Mouse (Mus musculus): ENCODE data around the gene Por.

The Por gene

DNA sequence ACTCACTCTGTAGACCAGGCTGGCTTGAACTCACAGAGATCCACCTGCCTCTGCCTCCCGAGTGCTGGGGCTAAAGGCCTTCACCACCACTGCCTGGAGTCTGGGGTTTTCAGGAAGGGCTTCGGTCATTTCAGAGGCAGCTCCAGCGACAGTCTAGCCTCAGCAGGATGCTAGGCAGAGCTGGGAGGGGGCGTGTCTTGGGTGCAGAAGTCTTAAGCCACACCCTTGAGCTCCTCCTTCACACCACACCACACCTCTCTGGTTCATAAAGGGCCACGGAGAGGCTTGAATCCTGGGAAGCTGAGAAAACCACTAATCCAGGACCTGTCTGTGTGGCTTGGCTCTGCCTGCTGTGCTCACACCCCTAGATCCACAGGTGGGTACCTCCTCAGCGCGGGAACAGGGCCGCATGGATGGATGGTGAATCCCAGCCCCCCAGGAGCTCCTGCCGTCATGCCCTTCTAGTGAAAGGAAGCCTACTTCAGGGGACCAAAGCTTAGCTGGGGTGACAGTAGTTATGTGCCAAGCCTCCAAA, at the start of gene Por:
Gene Por, plus strand, starts transcription at position 293 of the 535 bp plus-strand sequence.
- DNase-seq = peak; percentile 53 to 54

GRCm38 (mm10) chr5:135620526-135620925, 49.3 kb upstream of the Por start:
- no peak for DNase-seq

DNA sequence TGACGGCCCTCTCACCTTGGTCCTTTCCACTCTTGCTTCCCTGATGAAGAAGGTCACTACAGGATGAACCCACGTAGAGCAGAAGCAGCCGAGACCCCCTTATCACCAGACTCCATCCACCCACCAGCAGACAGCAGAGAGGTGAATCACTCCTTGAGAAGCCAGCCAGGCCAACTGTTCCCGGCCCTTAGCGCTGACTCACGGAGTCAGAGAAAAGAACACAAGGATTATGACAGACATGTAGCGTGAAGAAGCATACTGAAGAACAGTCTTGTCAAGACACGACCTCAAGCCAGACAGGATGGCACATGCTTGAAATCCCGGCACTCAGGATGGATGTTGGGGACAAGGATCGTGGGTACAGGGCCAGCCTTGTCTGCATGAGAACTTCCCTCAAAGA, 48.1 kb upstream of the Por start:
- DNase-seq = no peak

- DNase-seq = no peak
Measured at GRCm38 (mm10) chr5:135623006-135623563, 46.7 kb upstream of the Por start.

DNA sequence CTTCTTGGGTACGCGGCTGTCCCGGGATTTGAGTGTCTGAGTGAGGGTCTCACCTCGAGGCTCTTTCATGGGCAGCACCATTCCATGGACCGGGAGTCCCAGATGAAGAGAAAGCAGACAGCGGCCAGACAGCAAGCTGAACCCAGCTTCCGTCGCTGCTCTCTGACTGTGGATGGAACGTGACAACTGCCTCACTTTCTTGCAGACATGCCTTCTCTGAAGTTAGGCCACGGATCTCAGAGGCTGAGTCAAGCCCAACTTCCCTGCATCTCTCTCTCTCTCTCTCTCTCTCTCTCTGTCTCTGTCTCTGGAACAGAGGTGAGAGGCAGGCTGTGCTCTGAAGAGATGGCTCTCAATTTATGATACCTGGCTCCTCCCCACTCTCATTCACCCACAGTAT, 40.9 kb upstream of the Por start:
- DNase-seq = no peak

- no peak for DNase-seq
Measured at GRCm38 (mm10) chr5:135629401-135629800, 40.4 kb upstream of the Por start.

DNA sequence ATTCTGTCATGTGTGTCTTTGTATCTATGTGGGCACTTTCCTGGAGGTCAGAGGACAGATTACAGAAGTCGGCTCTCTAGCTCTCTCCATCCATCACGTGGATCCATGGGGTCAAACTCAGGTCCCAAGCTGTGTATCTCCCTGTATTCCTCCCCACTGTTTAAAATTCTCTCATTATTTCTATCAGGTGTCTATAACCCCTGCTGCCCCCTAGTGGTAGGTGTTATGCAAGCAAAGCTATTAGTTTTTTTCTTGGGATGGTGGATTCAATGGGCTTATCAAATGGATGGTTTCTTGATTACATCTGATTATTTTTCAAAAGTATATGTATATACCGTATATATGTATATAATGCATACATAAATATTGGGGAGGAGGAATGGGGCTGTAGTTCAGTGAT, 39.2 kb upstream of the Por start:
- DNase-seq = peak in 1 of 2 experiments; percentile 67

DNA sequence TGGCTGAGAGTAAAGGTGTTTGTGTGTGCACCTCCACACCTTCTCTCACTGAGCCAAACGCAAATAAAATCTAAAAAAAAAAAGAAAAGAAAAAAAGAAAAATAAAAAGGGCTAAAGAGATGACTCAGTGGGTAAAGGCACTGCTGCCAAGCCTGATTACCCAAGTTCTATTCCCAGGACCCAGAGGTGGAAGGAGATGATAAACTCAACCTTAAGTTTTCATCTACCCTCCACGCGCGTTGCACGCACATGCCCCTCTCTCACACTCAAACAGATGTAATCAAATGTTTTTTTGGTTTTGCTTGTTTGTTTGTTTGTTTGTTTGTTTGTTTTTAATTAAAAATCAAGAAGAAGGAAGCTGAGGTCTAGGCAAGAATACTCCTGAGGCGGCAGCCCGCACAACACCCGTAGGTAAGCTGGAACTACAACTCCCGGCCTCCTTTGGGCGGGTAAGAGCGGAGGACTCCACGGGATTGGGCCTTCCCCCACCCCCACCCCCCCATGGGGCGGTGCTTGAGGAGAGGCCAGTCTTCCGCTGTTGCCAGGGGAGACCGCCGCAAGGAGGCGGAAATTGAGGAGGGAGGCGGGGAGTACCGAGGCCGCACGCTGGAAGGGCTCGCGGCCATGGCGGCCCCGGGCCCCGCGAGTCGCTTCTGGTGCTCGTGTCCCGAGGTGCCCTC, 37.6 kb upstream of the Por start, which contains the start of gene Rhbdd2:
Gene Rhbdd2, plus strand, starts transcription at position 502 of the 680 bp plus-strand sequence.
- peak; percentile 98 for DNase-seq

GRCm38 (mm10) chr5:135632797-135633144, 37.1 kb upstream of the Por start:
- no peak for DNase-seq

- DNase-seq = no peak
Measured at GRCm38 (mm10) chr5:135639760-135640458, 29.9 kb upstream of the Por start.

- no peak for DNase-seq
Measured at GRCm38 (mm10) chr5:135640459-135640789, 29.4 kb upstream of the Por start.

DNA sequence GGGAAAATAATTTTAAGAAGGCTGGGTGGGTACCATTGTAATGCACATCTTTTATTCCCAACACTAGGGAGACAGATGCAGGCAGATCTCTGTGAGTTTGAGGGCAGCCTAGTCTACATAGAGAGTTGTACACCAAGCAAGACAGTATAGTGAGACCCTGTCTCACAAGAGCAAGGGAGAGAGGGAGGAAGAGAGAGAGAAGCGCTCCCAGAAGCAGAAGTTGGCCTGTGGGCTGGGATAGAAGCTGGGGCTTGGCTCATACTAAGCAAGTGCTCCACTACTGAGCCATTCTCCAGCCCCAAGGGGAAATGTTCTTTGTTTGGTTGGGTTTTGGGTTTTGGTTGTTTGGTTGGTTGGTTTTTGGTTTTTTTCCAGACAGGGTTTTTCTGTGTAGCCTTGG, 28.8 kb upstream of the Por start:
- DNase-seq = no peak

DNA sequence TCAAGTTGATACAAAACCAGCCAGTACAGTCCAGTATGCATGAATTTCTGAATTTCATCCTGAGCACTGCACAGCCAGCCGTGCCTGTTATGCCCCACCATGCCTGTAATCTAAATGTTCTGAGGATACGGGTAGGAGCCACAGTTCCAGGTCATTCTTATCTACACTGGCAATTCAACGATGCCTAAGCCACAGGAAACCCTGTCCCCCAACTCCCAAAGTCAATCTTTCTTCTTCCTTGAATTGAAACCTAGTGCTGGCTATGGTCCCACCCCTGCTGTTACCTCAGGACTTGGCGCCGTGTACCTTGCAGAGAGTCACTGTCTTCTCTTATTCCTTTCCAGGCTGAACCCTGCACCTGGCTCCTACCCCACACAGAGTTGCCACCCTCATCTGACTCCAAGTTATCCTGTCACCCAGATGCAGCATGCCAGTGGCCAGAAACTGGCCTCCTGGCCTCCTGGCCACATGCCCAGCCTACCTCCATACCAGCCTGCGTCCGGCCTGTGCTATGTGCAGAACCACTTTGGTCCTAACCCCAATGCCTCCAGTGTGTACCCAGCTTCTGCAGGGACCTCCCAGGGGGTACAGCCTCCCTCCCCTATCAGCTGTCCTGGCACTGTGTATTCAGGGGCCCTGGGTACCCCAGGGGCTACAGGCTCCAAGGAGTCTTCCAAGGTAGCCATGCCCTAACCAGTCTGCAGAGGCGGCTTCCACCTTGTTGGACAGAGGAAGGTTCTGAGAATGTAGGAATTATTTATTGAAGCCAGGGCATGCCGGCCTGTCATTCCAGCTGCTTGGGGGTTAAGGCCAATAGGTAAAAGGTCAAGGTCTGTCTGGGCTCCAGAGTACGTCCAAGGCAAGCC, 26.9 kb upstream of the Por start:
- no peak for DNase-seq

GRCm38 (mm10) chr5:135643552-135643842, 26.3 kb upstream of the Por start:
- no peak for DNase-seq

DNA sequence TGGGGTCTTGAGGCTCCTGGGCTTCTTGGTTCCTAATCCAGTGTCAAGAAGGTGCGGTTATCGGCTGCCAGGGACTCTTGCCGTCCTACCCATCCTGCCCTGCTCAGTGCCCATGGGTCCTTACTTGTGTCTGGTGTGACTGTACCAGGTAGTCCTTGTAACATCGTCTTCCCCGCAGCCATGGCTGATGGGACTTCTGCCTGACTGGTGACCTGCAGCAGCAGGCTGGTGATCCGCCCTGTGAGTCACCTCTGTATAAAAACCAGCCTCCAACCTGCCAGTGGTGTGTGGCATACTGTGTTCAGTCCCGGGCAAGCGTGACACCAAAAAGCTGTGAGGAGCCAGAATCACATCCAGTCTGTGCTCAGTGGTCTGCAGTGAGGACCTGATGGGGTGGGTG, 26.0 kb upstream of the Por start:
- DNase-seq = no peak

DNA sequence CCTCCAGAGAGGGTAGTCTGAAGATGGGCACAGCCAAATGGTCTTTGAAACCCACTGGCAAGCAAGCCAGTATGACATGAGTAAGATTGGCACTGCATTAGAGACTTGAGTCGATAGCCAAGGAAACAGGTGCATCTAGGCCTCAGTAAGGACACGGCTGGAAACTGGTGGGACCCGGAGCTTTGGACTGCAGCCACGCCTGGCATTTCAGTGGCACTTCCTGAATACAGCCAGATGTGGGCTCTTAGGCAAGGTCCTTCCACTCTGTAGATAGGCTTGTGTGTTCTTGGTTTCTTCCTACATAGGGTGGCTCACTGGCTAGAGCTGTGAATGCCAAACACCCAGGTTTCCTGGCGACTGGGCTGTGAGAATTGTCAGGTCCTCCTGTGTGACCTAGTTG, 24.5 kb upstream of the Por start:
- no peak for DNase-seq

DNA sequence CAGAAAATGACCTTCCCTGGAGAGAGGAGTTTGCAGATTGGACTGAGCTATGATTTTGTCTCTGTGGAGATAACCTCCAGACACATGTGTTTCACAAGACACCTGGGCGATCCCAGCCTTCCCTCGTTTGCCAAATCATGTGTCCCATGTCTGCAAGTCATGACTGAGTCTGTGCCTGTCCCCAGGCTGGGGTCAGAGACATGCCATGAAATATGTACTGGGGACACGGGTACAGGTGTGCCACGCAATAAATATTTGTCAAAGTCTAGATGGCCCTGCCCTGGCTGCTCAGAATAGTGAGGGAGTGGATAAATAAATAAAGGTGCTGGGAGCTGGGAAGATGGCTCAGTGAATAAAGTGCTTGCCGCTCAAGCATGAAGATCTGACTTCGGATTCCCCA, 23.8 kb upstream of the Por start:
- no peak for DNase-seq

DNA sequence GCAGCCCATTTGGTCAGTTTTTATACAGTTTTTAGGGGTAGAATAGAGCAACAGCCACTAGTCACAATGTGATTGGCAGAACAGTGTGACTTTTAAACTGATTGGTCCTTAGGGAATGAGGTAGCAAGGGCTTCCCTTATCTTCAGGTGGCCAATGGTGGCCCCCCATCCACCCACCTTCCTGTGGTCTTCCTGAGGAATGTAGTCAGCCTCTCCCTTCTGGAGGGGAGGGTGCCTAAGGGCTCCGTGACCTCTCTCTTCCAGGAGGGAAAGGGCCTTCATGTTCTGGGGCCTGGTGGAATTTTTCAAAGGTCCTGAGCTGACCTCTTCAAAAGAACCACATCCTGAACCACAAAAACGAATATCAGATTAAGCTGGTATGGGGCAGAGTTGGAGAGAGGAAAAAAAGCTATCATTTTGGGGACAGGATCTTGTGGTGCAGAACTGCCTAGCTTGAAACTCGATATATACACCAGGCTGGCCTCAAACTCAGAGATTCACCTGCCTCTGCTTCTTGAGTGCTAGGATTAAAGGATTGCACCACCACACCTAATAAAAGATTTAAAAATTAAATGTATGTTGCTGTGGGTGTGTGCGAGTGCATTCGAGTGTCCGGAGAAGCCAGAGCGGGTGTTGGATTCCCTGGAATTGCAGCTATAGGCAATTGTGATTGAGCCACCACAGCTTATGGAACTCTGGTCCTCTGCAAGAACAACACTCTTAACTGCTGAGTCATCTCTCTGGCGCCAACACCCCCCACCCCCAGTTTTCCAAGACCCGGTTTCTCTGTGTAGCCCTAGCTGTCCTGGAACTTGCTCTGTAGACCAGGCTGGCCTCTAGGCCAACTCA, 21.1 kb upstream of the Por start:
- DNase-seq = no peak

DNA sequence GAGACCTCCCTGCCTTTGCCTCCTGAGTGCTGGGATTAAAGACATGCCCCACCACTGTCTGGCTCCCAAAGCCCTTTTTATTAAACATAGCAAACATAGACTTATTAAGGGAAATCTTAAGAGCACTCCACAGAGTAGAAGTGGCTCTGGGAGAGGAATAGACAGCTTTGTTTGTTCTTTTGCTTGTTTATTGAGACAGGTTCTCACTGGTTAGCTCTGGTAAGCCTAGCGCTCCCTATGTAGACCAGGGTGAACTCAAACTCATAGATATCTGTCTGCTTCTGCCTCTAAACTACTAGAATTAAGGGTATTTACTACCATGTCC, 20.6 kb upstream of the Por start:
- DNase-seq = no peak

DNA sequence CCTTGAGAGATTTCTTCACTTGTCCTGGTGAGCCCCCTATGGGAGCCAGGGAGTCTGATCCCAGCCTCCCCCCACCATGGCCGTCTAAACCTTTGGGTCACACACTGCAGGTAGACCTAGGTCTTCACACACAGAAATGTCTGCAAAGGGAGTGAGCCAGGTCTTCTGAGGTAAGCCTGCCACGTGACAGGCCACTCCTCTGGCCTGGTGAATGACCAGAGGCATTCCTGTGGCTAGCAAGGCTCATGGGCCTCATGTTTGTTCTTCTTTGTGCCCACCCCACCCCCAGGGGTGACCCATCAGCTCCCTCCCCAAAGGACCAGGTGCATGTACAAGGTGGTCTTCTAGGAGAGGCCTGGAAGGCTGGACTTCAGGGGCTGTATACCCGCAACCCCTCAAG, 18.3 kb upstream of the Por start:
- peak in 1 of 2 experiments; percentile 47 for DNase-seq

DNA sequence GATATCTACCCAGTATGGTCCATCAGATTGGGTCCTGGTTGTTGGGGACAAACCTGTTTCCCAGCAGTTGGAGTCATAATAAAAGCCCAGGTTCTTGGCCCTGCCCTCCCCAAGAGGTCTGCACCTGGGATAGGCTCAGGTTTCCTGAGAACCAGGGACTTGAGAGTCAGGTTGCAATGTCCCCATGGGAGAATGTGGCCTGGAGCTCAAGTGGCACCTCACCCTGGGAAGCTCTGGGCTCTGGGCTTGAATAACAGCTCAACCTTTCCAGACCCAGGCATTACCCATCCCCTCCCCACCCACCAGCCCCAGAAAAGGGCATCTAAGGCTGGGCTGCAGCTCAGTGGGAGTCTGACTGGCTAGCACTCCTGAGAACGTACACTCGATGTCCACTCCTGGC, 16.6 kb upstream of the Por start:
- DNase-seq = peak in 1 of 2 experiments; percentile 59

DNA sequence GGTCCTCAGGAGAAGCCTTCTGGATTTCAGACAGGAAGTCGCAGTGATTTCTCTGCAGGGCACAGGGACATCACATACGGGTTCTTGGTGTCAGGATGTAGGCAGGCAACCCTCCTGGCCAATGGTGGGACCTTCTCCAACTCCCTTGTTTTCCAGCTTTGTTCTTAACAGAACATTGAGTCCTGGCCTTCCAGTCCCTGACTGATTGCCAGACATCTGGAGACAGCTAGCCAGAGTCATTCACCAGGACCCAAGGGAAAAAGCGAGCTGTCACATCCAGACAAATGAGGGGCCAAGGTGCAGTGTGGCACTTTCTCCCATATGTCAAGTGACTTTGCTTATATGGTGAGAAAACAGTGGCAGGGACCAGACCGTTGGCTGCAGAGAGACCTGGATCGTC, 13.8 kb upstream of the Por start:
- no peak for DNase-seq

DNA sequence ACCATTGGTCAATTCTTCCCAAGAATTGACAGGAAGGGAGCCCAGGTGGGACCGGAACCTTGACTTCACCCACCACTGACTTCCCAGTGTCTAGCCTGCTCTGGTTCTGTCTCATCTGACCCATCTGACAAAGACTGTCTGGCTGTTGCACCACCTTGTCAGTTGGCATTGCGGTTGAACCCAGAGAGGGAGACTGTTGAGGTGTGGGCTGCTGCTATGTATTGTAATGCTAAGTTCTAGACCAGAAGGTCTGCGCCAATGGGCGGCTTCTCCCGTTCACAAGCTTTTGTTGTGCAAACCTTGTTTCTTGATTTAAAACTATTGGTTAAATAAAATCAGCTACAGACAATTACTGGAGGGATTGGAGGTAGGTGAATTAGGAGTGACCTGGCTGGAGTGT, 12.7 kb upstream of the Por start:
- DNase-seq = no peak
